Mouse (Mus musculus) cerebellum, adult 2 months (tissue): ENCODE measurements around the gene Xylt2.

Source experiments
- CTCF ChIP-seq: fragments of 200-500 bp; IDR thresholded peaks from 2 replicates; pipeline ENCODE4 v1.5.1; 2011; ENCODE audit warnings: low read depth, mild to moderate bottlenecking, control low read depth, low read length, moderate library complexity, borderline replicate concordance; ENCODE audit not compliant: insufficient read depth
- POLR2A ChIP-seq: fragments of 200-500 bp; IDR thresholded peaks from 2 replicates; pipeline ENCODE4 v1.6.1; 2011; ENCODE audit warnings: low read length, control low read depth, borderline replicate concordance; ENCODE audit not compliant: insufficient read depth

- TF ChIP-seq CTCF (peak; percentile 90), POLR2A (peak; percentile 62)
These were observed 48.0 kb downstream of the Xylt2 start, which contains the start of gene Lrrc59 for GRCm38 (mm10) chr11:94629199-94629883.
